Mouse (Mus musculus) bone marrow, adult 2 months (tissue): ENCODE data around the gene Timm17a.

ENCODE experiments used
- CTCF ChIP-seq: fragments of 200-500 bp; IDR thresholded peaks from 2 replicates; pipeline ENCODE4 v1.5.1; 2011; ENCODE audit warnings: low read length, control low read depth; ENCODE audit not compliant: control insufficient read depth, insufficient read depth
- POLR2A ChIP-seq: fragments of 200-500 bp; IDR thresholded peaks from 2 replicates; pipeline ENCODE4 v1.6.1; 2011; ENCODE audit warnings: low read depth, mild to moderate bottlenecking, control low read depth, low read length, borderline replicate concordance; ENCODE audit not compliant: control insufficient read depth

DNA sequence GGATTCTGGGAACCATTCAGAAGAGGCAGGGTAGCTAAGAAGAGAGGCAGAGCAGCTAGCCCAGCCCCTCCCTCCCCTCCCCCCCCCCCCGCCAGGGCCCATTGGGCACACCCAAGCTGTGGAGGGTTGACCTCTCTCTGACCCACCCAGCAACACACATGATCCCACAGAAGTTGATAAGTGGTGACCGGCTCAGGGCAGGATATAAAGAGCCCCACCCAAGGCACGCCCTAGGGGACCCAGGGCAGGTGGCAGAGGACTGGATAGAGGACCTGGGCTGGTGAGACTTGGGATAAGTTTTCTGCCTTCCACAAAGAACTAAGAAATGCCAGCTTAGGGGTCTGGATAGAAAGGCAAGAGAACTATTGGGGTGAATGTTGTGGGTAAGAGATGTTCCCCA is 62.9 kb downstream of the Timm17a start:
- TF ChIP-seq POLR2A (no peak), CTCF (no peak)
